Comparison of ENCODE assay signal across 15 mouse cellular contexts in the genomic region with DNA sequence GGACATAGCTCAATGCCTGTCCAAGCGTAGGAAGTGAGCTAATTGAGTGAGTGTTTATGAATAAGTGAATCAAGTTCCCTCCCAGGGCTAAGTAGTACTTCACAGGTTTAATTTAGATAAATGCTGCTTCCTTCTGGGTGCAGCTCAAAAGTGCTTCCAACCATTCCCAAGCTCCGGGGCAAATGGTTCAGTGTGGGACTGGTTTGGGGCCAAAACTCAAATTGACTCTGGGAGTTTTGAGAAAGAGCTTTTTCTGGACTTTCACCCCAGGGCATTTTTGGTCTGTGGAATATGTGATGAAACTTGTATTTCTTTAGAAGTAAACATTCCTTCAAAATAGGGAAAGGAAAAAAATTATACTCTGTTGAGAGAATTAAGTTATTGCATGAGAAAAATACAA.
"Had no signal": no experiment of that assay in that cellular context is flagged by ENCODE, and none has a peak within 500 bp of the region (broad histone marks: within the 10 kb centered on the region; RNA-seq: fewer than 3 reads in every experiment).

No protein-coding gene starts in this region.

- H3K9me3 ChIP-seq: intestine, embryonic 15.5 days; limb, embryonic 13.5 days; midbrain, embryonic 15.5 days; neural tube, embryonic 13.5 days; stomach, embryonic 15.5 days had no signal

- ATAC-seq: intestine, embryonic 15.5 days; midbrain, embryonic 15.5 days had no signal

- H3K9ac ChIP-seq: intestine, embryonic 15.5 days; limb, embryonic 13.5 days; liver, embryonic 14.5 days; midbrain, embryonic 15.5 days; neural tube, embryonic 13.5 days; stomach, embryonic 15.5 days had no signal

- H3K4me2 ChIP-seq: intestine, embryonic 15.5 days; limb, embryonic 13.5 days; midbrain, embryonic 11.5 days; midbrain, embryonic 15.5 days; neural tube, embryonic 13.5 days; stomach, embryonic 15.5 days had no signal

- H3K4me3 ChIP-seq: intestine, embryonic 15.5 days; limb, embryonic 13.5 days; megakaryocyte, embryonic 14.5 days; midbrain, embryonic 15.5 days; neural tube, embryonic 13.5 days; stomach, embryonic 15.5 days had no signal

- H3K4me1 ChIP-seq: intestine, embryonic 15.5 days; limb, embryonic 13.5 days; midbrain, embryonic 15.5 days; neural tube, embryonic 13.5 days; stomach, embryonic 15.5 days had no signal

- H3K36me3 ChIP-seq: intestine, embryonic 15.5 days; limb, embryonic 13.5 days; midbrain, embryonic 15.5 days; neural tube, embryonic 13.5 days; stomach, embryonic 15.5 days had no signal

- DNase-seq: kidney, postnatal 14 days; left cerebral cortex, postnatal 4 days; lung, adult 2 months; right cerebral cortex, postnatal 14 days; thymus, adult 2 months; thymus, postnatal 25 days had no signal

- H3K27me3 ChIP-seq: intestine, embryonic 15.5 days; limb, embryonic 13.5 days; midbrain, embryonic 15.5 days; neural tube, embryonic 13.5 days; stomach, embryonic 15.5 days had no signal

- H3K27ac ChIP-seq: intestine, embryonic 15.5 days; limb, embryonic 13.5 days; liver, embryonic 14.5 days; macrophage; midbrain, embryonic 15.5 days; neural tube, embryonic 13.5 days; stomach, embryonic 15.5 days had no signal
